Mouse (Mus musculus) stomach, embryonic 15.5 days (tissue): Measurements from ENCODE around the gene Fbxo10. TPM values are rescaled to one million over a fixed set of nuclear protein-coding genes. Genes with fewer than 3 reads are reported as not detected.
"Not testable (repeated sequence)": the region's sequence is repeated elsewhere in the genome, so short reads cannot be mapped to it uniquely, and the experiment has no call there.

ENCODE experiments used
- ATAC-seq: fragments of 200-750 bp; cut with Nextera tagmentation; 2 replicates; pipeline ENCODE4 v1.8.0; 2017; ENCODE audit warnings: low read depth, moderate number of reproducible peaks, moderate TSS enrichment; ENCODE audit not compliant: insufficient read depth, low FRiP score
- H3K27ac ChIP-seq: fragments of 300-500 bp; sonication (generic); 2 replicates; pipeline ENCODE4 v1.5.1; 2015; ENCODE audit warnings: mild to moderate bottlenecking, inconsistent platforms
- H3K27me3 ChIP-seq: fragments of 300-500 bp; sonication (generic); replicated peaks from 2 replicates; pipeline ENCODE4 v1.6.1; 2015; ENCODE audit warnings: inconsistent platforms
- H3K36me3 ChIP-seq: fragments of 300-500 bp; sonication (generic); 2 replicates; pipeline ENCODE4 v1.6.1; 2015; ENCODE audit warnings: inconsistent platforms
- H3K4me1 ChIP-seq: fragments of 300-500 bp; sonication (generic); 2 replicates; pipeline ENCODE4 v1.6.1; 2015; ENCODE audit warnings: inconsistent platforms
- H3K4me2 ChIP-seq: fragments of 300-500 bp; sonication (generic); 2 replicates; pipeline ENCODE4 v1.6.1; 2015; ENCODE audit warnings: mild to moderate bottlenecking, inconsistent platforms
- H3K4me3 ChIP-seq: fragments of 300-500 bp; sonication (generic); replicated peaks from 2 replicates; pipeline ENCODE4 v1.5.1; 2015; ENCODE audit warnings: inconsistent platforms
- H3K9ac ChIP-seq: fragments of 300-500 bp; sonication (generic); 2 replicates; pipeline ENCODE4 v1.6.1; 2015; ENCODE audit warnings: inconsistent platforms
- H3K9me3 ChIP-seq: fragments of 300-500 bp; sonication (generic); 2 replicates; pipeline ENCODE4 v1.6.1; 2016; ENCODE audit warnings: inconsistent platforms
- WGBS: fragments of 180-500 bp; shearing (Covaris S2); methylation state at CpG from one replicate; pipeline ENCODE4 v1.1.7; 2015; 5-methylcytosine and 5-hydroxymethylcytosine counted together
- polyA plus RNA-seq: library from polyadenylated mRNA; unstranded; fragments of >200 nt; fragmentation: Nextera tagmentation; extraction: Ambion mirVana; gene quantifications from 2 replicates; pipeline ENCODE4 v1.2.1, GENCODE M21; 2015

Fbxo10 gene
- polyA plus RNA-seq, 1 experiment from 2014 or later = 10.9 TPM

DNA sequence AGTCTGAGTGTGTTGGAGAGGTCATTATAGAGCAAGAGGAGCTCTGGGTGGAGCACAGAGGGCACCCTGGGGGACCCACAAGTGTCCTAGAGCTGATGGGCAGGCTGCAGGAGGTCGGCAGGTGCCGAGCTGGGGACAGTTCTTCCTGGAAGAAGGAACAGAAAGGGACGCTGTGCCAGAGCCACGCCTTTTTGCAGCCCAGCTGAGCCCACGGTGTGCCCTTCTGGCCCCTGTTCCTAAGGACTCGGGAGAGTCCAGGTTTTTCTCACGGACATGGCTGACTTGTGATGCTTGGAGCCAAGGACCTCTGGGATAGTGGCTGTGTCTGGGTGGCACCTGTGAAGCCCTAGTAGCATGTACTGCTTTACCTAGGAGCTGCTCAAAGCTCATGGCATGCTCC is 43.6 kb downstream of the Fbxo10 start:
- peaks cover 20% of the 10 kb centered on the region for H3K36me3 ChIP-seq
- no peaks in the 10 kb centered on the region for H3K4me1 ChIP-seq
- no peaks in the 10 kb centered on the region for H3K27me3 ChIP-seq
- H3K9ac ChIP-seq = no peak overlapping the region
- H3K4me3 ChIP-seq = no peak overlapping the region
- 75% methylated on average over 7 of the region's 7 CpGs for WGBS
- H3K9me3 ChIP-seq = no peaks in the 10 kb centered on the region
- no peak for ATAC-seq
- no peak overlapping the region for H3K4me2 ChIP-seq
- H3K27ac ChIP-seq = no peak overlapping the region

- ATAC-seq, H3K27me3 ChIP-seq, H3K27ac ChIP-seq, H3K4me2 ChIP-seq, H3K4me3 ChIP-seq, H3K4me1 ChIP-seq, H3K9ac ChIP-seq, H3K9me3 ChIP-seq: not testable (repeated sequence)
- 89% methylated on average over 7 of the region's 7 CpGs for whole genome bisulfite sequencing
- peaks cover 21% of the 10 kb centered on the region for H3K36me3 ChIP-seq
Measured at GRCm38 (mm10) chr4:45039546-45039945, 44.9 kb downstream of the Fbxo10 start.

- H3K9ac ChIP-seq, H3K4me1 ChIP-seq, H3K4me3 ChIP-seq, H3K4me2 ChIP-seq, H3K9me3 ChIP-seq, H3K27ac ChIP-seq, ATAC-seq, H3K27me3 ChIP-seq: not testable (repeated sequence)
- 63% methylated on average over 8 of the region's 8 CpGs for WGBS
- peaks cover 24% of the 10 kb centered on the region for H3K36me3 ChIP-seq
Measured at GRCm38 (mm10) chr4:45038879-45039278, 45.5 kb downstream of the Fbxo10 start.

DNA sequence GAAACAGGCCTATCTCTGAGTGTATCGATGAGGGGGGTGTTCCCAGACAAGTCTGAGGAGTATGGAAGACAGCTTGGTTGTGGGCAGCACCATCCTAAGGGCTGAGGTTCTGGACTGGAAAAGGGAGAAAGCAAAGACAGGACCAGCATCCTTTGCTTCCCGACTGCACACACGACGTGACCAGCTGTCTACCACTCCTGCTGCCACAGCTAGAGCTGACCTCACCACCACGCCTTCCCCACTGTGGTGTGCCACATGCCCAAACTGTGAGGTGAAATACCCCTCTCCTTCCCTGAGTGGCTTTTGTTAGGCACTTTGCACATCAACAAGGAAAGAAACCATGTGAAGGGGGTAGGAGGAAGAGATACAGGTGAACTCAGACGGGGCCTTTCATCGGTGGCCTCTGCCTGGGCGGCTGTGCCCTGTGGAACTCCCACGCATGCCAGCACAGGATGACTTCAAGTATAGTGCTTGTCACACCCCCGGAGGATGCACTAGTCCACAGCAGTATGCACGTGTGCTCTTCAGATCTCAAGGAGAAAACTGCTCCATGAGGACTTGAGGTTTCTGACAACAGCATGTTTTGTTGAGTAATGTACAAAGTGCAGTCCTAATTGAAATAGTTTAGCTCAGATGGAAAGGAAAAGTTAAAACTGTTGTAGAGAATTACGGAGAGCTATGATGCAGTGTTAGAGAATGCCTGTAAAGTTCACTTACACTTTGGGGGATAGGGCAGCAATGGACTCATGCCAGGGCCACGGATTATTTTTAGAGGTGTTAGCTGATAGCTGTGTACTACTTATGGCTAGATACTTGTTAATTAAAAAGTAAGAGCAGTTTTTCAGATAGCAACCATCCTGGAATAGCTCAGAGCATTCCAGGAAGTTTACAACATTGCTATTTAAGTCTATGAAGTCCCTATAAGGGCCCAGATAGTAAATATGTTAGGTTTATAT is 46.7 kb downstream of the Fbxo10 start:
- Histone ChIP-seq H3K27me3 (no peaks in the 10 kb centered on the region), H3K36me3 (peaks cover 24% of the 10 kb centered on the region), H3K4me3 (no peak overlapping the region), H3K4me1 (peaks cover 6% of the 10 kb centered on the region; the same call in 1 of the 2 replicates), H3K9me3 (no peaks in the 10 kb centered on the region), H3K4me2 (no peak overlapping the region), H3K27ac (no peak overlapping the region), H3K9ac (no peak overlapping the region)
- ATAC-seq = no peak
- 86% methylated on average over 13 of the region's 13 CpGs for WGBS

DNA sequence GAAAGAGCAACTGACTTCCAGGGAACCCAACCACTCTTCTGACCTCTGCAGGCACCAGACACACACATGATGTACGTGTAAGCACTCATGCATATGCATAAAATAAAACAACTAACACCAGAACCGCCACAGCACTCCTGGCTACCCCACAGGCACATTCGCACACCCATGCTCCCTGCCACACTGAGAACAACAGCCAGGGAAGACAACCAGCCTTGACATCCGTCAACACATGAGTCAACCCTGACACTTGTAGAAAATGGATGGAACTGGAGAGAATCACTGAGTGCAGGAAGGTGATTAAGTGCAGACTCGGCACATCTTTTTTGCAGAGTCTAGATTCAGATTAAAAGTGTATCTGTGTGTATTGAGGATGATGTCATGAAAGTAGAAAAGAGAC is 47.8 kb downstream of the Fbxo10 start:
- H3K9me3 ChIP-seq = no peaks in the 10 kb centered on the region
- H3K27ac ChIP-seq = no peak overlapping the region
- H3K36me3 ChIP-seq = peaks cover 28% of the 10 kb centered on the region
- no peak for ATAC-seq
- H3K27me3 ChIP-seq = no peaks in the 10 kb centered on the region
- WGBS = 79% methylated on average over 5 of the region's 5 CpGs
- H3K4me1 ChIP-seq = peaks cover 6% of the 10 kb centered on the region; the same call in 1 of the 2 replicates
- H3K9ac ChIP-seq = no peak overlapping the region
- H3K4me2 ChIP-seq = no peak overlapping the region
- H3K4me3 ChIP-seq = no peak overlapping the region

DNA sequence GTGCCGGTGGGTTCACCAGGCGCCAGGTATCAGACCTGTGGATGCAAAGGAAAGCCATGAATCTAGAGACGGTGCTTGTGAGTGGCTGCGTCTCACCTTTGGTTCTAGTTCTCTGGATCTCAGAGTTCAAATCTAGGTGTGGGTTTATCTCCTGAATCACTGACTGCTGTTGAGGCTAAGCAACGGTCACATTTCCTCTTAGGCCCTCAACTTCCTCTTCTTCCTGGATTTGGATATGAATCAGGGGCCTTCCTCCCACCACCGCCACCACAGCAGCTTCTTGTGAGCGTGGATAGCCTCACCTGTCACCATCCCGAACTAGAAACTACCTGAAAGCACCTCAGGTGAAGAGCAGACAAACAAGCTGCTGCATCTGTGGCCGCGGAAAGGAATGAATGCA is 48.4 kb downstream of the Fbxo10 start:
- Histone ChIP-seq H3K9me3 (no peaks in the 10 kb centered on the region), H3K36me3 (peaks cover 25% of the 10 kb centered on the region), H3K4me1 (peaks cover 6% of the 10 kb centered on the region; the same call in 1 of the 2 replicates), H3K9ac (no peak overlapping the region), H3K4me3 (no peak overlapping the region), H3K4me2 (no peak overlapping the region), H3K27me3 (no peaks in the 10 kb centered on the region), H3K27ac (no peak overlapping the region)
- WGBS = 92% methylated on average over 10 of the region's 10 CpGs
- no peak for ATAC-seq

DNA sequence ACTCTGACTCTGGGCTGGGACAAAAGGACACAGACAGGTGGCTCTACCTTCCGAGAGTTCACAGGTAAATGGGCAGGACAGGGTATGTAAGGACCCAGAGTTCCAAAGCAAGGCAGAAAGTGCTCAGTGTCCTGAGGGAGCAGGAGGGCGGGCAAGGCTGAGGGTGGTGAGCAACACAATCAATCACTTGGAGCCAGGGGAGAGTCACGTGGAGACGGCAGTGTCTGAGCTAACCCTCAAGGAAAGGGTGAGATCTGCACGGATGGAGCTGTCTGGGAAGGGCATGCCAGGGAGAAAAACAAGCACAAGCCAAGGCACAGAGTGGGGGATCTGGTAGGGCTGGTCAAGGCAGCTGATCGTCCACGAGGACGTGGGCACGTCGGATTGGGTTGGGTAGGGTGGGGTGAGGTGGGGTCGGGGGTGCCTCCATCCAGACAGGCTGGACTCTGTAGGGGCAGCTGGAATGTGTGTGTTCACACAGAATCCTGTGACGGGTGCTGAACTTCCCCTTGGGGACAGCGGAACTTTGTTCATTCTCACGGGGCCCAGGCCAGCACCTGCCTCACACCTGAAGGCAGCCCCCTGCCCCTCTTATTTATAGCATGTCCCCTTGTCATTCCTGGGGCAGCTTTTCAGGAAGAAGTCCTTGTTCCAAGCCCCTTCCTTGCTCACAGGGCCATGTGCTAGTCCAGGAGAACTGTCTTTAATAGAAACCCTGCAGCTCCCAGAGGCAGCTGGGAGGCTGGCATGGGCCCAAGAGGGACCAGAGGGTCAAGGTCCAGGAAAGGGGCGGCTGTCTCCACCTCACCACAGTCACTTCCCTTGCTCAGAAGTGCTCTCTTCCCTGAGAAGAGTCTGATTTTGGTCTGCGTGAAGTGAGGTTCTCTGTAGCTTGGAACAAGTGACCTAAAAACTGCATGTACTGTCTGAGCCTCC is 49.4 kb downstream of the Fbxo10 start:
- Histone ChIP-seq H3K9ac (no peak overlapping the region), H3K36me3 (peaks cover 19% of the 10 kb centered on the region), H3K4me2 (no peak overlapping the region), H3K4me3 (no peak overlapping the region), H3K27ac (no peak overlapping the region), H3K4me1 (peaks cover 6% of the 10 kb centered on the region; the same call in 1 of the 2 replicates), H3K27me3 (no peaks in the 10 kb centered on the region), H3K9me3 (no peaks in the 10 kb centered on the region)
- WGBS = 52% methylated on average over 16 of the region's 16 CpGs
- 0 out of 2 replicates have a peak, but pooled peaks have one; percentile 22 for ATAC-seq

GRCm38 (mm10) chr4:45032586-45032985 is 51.8 kb downstream of the Fbxo10 start:
- Histone ChIP-seq H3K4me2 (no peak overlapping the region), H3K36me3 (peaks cover 21% of the 10 kb centered on the region), H3K9ac (no peak overlapping the region), H3K4me3 (no peak overlapping the region), H3K4me1 (peaks cover 6% of the 10 kb centered on the region; the same call in 1 of the 2 replicates), H3K27me3 (no peaks in the 10 kb centered on the region), H3K27ac (no peak overlapping the region), H3K9me3 (no peaks in the 10 kb centered on the region)
- WGBS = 87% methylated on average over 9 of the region's 9 CpGs
- no peak for ATAC-seq

GRCm38 (mm10) chr4:45026459-45026858 is 57.9 kb downstream of the Fbxo10 start:
- peaks cover 16% of the 10 kb centered on the region; the same call in 1 of the 2 replicates for H3K36me3 ChIP-seq
- no peak for ATAC-seq
- WGBS = 89% methylated on average over 4 of the region's 4 CpGs
- H3K27me3 ChIP-seq = no peaks in the 10 kb centered on the region
- no peak overlapping the region for H3K4me2 ChIP-seq
- no peak overlapping the region for H3K27ac ChIP-seq
- H3K4me1 ChIP-seq = no peaks in the 10 kb centered on the region
- no peaks in the 10 kb centered on the region for H3K9me3 ChIP-seq
- H3K9ac ChIP-seq = no peak overlapping the region
- no peak overlapping the region for H3K4me3 ChIP-seq

GRCm38 (mm10) chr4:45019009-45019408 is 65.4 kb downstream of the Fbxo10 start:
- peaks cover 11% of the 10 kb centered on the region for H3K4me1 ChIP-seq
- H3K9ac ChIP-seq = peak overlapping the region; percentile 58
- no peaks in the 10 kb centered on the region for H3K9me3 ChIP-seq
- 0 out of 2 replicates have a peak overlapping the region, but pooled peaks have one; percentile 2 for H3K27ac ChIP-seq
- peak overlapping the region; percentile 76 for H3K4me3 ChIP-seq
- WGBS = 1% methylated on average over 14 of the region's 14 CpGs
- no peaks in the 10 kb centered on the region for H3K27me3 ChIP-seq
- H3K36me3 ChIP-seq = no peaks in the 10 kb centered on the region
- H3K4me2 ChIP-seq = peak overlapping the region; percentile 95
- ATAC-seq = peak; percentile 23; the same call in 1 of the 2 replicates

- no peaks in the 10 kb centered on the region for H3K27me3 ChIP-seq
- no peaks in the 10 kb centered on the region for H3K9me3 ChIP-seq
- H3K4me1 ChIP-seq = peaks cover 13% of the 10 kb centered on the region
- peak within 1 kb of the TSS; percentile 58 for H3K9ac ChIP-seq
- 0 out of 2 replicates have a peak within 1 kb of the TSS, but pooled peaks have one; percentile 2 for H3K27ac ChIP-seq
- H3K36me3 ChIP-seq = no peaks in the 10 kb centered on the region
- H3K4me2 ChIP-seq = peak within 1 kb of the TSS; percentile 95
- peak within 1 kb of the TSS; percentile 76 for H3K4me3 ChIP-seq
- under 1% methylated on average over 29 of the region's 29 CpGs for WGBS
- ATAC-seq = peak; percentile 89
Measured at GRCm38 (mm10) chr4:45018452-45018980, 65.9 kb downstream of the Fbxo10 start, which contains the start of gene Polr1e. Gene Polr1e, plus strand, starts transcription at chr4:45018583.
